Mouse (Mus musculus) CD8-positive naive resting alpha-beta T cell, adult 2 months (primary cell): Measurements from ENCODE around the gene Lypla2.
"Not testable (repeated sequence)": the region's sequence is repeated elsewhere in the genome, so short reads cannot be mapped to it uniquely, and the experiment has no call there.

ENCODE experiments used
- DNase-seq, 2 experiments: peaks; one replicate each; pipeline ENCODE4 v3.0.0; 2022; ENCODE audit warnings: low read depth in 2 of 2, low spot score in 2 of 2

The Lypla2 gene

GRCm38 (mm10) chr4:135972556-135972906 lies at the start of gene Lypla2:
TSS of gene Lypla2 (minus strand) at chr4:135972626.
- DNase-seq: peak; percentile 41 to 52

GRCm38 (mm10) chr4:136021549-136022047 lies 49.2 kb upstream of the Lypla2 start, which contains the start of gene Eloa:
TSS of gene Eloa (minus strand) at chr4:136021763.
- peak; percentile 99 to 100 for DNase-seq

- no peak for DNase-seq
These were observed 48.5 kb upstream of the Lypla2 start for GRCm38 (mm10) chr4:136020743-136021548.

- no peak for DNase-seq
These were observed 43.7 kb upstream of the Lypla2 start for GRCm38 (mm10) chr4:136016059-136016602.

- DNase-seq: no peak
These were observed 38.2 kb upstream of the Lypla2 start for GRCm38 (mm10) chr4:136010586-136010985.

- DNase-seq: no peak
These were observed 36.5 kb upstream of the Lypla2 start for GRCm38 (mm10) chr4:136008782-136009447.

- DNase-seq: no peak
These were observed 34.4 kb upstream of the Lypla2 start for GRCm38 (mm10) chr4:136006821-136007220.

- DNase-seq: no peak
These were observed 32.5 kb upstream of the Lypla2 start for GRCm38 (mm10) chr4:136004921-136005320.

- DNase-seq: no peak
These were observed 31.8 kb upstream of the Lypla2 start for GRCm38 (mm10) chr4:136004107-136004675.

GRCm38 (mm10) chr4:135995118-135995517 lies 22.7 kb upstream of the Lypla2 start:
- DNase-seq: no peak

GRCm38 (mm10) chr4:135993941-135994340 lies 21.5 kb upstream of the Lypla2 start:
- DNase-seq: no peak

- DNase-seq: no peak
These were observed 15.3 kb upstream of the Lypla2 start for GRCm38 (mm10) chr4:135987714-135988113.

- DNase-seq: peak; percentile 91 to 93
These were observed 14.7 kb upstream of the Lypla2 start, which contains the start of gene Pithd1 for GRCm38 (mm10) chr4:135986943-135987710. TSS of gene Pithd1 (minus strand) at chr4:135987264.

GRCm38 (mm10) chr4:135986301-135986942 lies 14.0 kb upstream of the Lypla2 start:
- DNase-seq: no peak

- DNase-seq: no peak
These were observed 13.3 kb upstream of the Lypla2 start for GRCm38 (mm10) chr4:135985769-135986168.

- DNase-seq: no peak
These were observed 12.8 kb upstream of the Lypla2 start for GRCm38 (mm10) chr4:135985193-135985592.

GRCm38 (mm10) chr4:135984556-135984955 lies 12.1 kb upstream of the Lypla2 start:
- DNase-seq: no peak

GRCm38 (mm10) chr4:135981524-135982063 lies 9.2 kb upstream of the Lypla2 start:
- DNase-seq: no peak

- not testable (repeated sequence) for DNase-seq
These were observed 7.8 kb upstream of the Lypla2 start for GRCm38 (mm10) chr4:135980223-135980622.

GRCm38 (mm10) chr4:135976146-135976545 lies 3.7 kb upstream of the Lypla2 start:
- no peak for DNase-seq
